Mouse (Mus musculus): ENCODE results near the gene Polr3h.

The Polr3h gene

DNA sequence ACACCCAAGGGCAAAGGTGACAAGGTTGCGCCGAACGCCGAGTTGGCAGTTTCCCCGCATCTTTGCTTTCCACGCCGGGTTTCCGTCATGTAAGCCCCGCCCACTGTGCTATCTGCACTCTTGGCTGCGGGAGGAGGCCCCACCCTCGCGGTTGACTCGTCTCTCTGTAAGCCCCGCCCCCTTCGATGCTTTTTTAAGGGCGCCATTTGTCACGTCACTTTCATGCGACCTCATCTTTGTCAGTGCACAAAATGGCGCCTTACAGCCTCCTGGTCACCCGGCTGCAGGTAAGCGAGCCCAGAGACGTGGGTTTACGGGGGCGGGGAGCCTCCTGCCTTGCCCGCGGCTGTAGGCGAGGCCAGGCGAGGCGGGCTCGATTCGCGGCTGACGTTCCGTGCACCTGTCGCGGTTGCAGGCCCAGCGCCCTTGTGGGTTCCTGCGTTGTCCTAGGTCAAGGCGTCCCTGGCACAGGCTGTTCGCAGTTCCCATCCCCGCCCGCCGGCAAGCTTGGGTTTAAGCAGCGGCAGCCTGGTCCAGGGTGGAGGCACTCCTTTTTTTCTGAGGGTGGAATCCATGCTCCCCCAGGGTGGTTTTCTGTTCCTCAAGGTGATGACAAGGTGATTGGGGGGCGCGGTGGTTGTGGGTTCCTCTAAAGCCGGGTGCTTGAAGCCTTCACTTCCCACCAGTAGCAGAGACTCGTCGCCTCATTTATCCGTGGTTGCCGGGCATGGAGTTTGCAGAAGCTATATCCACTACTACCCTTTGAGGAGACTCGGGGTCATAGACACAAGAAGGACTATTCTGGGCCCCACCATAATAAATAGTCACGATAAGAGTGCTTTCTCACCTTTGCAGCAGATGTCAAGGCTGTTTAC is 53.5 kb downstream of the Polr3h start, which contains the start of gene Aco2:
Aco2 (plus strand) TSS at position 48 of the 875 bp plus-strand sequence.
- peak; percentile 99 for DNase-seq (ENCODE audit: low spot score)

DNA sequence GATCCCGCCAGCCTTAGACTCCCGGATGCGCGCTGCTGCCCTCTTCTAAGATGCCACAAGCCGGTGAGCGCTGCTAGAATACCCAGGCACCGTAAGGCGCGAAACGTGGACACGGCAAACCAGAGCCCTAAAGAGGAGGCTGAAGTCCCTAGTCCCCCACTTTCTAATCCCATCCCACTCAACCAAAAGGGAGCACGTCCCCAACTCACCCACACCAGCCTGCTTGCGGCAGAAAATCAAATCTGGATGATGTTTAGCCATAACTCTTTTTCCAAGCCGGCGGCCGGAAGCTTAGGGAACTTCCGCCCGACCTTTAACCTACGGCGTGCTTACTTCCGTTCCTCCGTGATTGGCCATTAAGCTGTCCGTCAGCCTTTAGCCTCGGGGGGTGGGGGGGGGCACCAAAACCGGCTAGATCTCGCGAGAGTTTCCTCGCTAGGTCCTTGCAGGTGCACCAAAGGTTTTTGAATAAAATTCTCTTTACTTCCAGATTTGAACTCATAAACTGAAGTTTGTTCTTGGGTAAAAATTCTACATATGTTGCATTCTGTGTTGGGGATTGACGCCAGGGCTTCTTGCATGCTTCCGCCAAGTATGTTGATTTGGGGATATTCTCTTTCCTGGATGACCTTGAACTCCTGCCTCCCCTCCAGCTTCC is 54.3 kb downstream of the Polr3h start, which contains the start of gene Phf5a:
Phf5a (minus strand) TSS at position 308 of the 658 bp plus-strand sequence.
- peak; percentile 96 for DNase-seq (ENCODE audit: low spot score)

GRCm38 (mm10) chr15:81869985-81870384 is 56.1 kb downstream of the Polr3h start:
- DNase-seq (ENCODE audit: low spot score) = no peak

DNA sequence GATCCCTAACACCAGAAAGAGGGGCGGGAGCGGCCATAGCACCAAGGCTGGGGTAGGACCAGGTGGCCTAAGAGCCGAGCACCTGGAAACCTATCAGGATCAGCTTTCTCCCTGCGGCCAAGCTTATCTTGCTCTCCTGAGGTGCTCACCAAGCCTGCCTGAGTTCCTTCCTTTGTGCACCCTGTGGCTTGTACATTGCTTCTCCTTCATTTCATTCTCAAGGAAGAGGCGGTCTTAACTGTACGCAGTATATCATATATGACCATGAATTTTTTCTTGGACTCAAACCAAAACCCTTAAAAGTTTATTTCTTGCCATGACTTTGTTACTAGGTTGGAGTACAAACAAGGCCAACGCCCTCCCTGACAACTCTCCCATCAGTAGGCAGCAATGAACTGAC is 61.8 kb downstream of the Polr3h start:
- no peak for DNase-seq (ENCODE audit: low spot score)

- DNase-seq (ENCODE audit: low spot score) = no peak
These were observed 65.4 kb downstream of the Polr3h start for GRCm38 (mm10) chr15:81860471-81861135.

DNA sequence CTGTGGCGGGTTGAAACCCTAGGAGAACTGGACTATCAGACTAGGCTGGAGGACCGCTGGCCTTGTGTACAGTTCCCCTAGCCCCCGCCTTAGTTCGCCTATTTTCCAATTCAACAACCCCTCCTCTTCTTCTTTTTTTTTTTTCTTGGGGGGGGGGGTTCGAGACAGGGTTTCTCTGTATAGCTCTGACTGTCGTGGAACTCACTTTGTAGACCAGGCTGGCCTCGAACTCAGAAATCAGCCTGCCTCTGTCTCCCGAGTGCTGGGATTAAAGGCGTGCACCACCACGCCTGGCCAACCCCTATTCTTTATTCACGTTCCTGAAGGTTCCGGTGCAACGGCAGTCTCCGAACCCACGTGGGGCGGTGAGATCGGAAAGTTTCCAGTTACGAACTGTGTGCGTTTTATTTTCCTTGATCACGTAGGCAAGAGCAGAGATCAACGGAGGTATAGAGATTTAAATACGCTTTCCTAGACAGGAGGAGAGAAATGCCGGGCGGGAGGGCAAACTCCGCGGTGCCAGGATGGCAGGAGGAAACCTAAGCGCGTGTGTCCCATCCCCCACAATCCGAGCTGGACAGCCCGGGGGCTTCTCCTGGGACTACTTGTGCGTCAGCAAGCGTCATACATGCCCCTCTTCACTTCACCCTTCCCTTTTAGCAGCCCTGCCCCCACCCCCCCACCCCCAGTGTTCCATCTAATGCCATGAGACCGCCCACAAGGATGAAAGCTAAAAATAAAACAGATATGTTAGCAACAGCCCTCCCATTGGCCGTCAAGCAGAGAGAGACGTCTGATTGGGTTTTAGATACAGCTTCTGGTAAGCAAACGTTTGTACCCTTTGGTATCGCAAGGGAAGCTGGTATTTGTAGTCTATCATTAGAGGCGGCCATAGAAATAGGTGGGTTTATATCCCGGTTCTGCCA is 66.4 kb downstream of the Polr3h start:
- DNase-seq (ENCODE audit: low spot score) = peak; percentile 71

DNA sequence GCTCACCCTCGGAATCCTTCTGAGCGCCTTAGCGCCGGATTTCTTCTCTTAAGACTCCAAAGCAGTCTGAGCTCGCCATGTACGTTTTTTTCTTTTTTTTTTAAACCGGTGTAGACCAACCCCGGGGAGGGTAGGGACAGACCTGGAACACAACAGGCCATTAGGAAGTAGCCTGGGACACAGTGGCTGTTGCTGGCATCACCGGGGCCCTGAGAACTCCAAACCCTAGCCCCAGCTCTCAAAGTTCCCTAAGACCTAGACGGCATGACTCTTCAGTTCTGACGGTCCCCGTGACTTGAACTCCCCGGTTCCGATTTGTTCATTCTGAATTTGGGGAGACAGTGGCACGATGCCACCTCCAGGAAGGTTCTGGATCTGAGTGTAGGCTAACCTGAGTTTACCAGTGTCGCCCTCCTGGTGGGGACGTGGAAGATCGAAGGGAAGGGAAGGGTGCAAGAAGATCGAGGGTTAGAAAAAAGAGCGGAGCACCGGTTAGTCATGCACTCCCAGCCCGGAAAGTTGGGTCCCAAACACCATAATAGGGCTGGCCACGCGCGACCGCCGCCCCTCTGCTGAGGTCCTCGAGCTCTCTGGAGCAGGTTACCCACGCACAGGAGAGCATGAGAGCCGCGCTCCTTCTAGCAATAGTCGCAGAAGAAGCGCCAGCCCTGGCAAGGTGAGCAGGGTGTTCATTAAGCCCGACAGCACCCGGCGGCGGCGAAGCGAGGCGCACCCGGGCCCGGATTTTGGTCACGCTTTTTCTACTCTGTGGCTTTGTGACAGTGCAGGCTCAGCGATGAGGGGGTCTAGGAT is 67.3 kb downstream of the Polr3h start, which contains the start of gene Tob2:
Tob2 (minus strand) TSS at position 280 of the 813 bp plus-strand sequence.
- peak; percentile 55 for DNase-seq (ENCODE audit: low spot score)

- peak; percentile 89 for DNase-seq (ENCODE audit: low spot score)
These were observed 67.9 kb downstream of the Polr3h start for GRCm38 (mm10) chr15:81858138-81858516.

- no peak for DNase-seq (ENCODE audit: low spot score)
These were observed 68.3 kb downstream of the Polr3h start for GRCm38 (mm10) chr15:81857724-81858116.

- peak; percentile 54 for DNase-seq (ENCODE audit: low spot score)
These were observed 68.9 kb downstream of the Polr3h start for GRCm38 (mm10) chr15:81856938-81857723.

DNA sequence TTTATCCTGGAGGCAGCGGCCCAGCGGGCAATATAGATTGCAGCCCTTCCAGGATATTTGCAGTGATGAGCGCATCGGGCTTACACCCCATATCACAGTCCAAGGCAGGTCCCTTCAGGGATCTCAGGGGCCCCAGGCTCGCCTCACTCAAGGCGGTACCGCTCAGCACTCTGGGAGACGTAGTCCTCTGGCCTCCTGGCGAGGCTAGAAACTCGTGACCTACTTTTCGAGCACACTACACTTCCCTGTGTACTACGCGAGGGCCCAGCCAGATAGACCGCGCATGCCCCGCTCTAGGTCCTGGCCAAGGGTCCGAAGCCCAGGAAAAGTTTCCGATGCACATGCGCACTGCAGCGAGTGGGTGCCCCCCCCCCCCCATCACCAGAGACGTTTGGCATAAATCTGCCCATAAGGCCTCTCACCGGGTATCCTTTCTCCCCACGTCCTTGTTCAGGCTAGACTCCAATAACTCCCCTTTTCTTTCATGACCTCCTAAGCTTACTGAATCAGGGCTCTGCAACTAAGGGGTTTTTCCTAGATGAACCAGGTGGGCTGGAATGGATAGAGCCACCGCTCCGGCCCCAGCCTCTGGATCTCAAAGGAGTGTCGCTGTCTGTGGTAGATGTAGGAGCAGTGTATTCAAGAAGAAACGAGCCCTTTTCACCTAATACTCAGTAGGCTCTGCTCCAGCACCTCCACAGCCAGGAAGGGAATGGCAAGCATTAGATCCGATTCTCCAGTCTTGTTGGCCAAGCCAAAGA is 69.8 kb downstream of the Polr3h start:
- peak; percentile 91 for DNase-seq (ENCODE audit: low spot score)

DNA sequence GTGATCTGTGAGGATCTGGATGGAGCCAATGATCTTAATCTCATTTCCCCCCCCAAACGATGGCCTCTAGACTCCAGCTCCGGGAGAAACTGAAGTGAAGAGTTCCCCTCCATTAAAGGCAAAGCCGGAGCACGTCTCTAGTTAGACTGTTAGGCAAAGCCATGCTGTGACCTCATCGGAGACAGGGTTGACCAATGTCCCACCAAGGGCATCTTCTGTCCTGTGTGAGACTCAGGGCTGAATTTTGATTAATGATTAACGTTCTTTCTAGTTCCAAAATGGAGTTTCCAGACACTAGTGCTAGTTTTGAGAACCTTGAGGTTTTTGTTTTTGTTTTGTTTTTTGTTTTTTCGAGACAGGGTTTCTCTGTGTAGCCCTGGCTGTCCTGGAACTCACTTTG is 73.0 kb downstream of the Polr3h start:
- no peak for DNase-seq (ENCODE audit: low spot score)

DNA sequence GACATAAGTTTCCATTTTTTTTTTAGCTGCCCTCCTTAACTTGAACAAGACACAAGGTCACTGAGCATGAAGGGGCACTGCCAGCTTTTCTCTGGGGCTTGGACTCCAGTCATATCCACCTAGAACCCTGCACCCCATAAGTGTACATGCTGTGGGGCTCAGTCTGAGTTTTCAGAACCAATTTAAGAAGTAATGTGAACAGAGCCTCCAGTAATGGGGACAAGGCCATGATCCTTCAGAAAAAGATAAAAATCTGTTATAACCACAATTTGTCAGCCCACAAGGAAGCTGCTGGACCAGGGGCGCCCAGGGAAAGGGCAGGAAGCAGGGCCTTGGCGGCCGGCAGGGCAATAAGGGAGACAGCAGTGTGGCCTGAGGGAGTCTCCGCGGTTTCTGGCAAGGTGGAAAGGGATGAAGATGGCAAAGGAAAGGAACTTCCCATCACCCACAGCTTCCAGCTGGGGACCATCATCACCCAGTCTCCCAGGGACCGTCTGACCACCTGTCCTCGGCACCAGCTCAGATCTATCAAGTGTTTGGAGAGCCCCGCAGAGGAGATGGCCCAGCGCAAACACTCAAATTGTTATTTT is 73.5 kb downstream of the Polr3h start:
- no peak for DNase-seq (ENCODE audit: low spot score)

DNA sequence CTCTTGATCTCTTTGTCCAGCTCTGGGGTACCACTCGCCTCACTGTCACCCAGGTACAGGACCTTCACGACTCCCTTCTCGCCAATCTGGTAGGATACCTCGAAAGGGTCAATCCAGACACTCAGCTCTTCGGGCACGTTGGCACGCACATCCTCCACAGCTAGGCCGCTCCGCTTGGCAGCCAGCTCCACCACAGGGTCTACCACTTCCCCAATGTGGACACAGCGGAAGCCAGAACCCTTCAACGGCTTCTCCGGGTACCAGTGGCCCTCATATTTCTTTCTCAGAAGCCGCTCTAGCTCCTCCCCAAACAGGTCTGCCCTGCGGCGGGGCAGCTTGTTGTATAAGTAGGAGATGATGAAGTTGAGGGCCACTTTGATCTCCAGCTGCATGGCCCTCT is 74.7 kb downstream of the Polr3h start:
- DNase-seq (ENCODE audit: low spot score) = no peak

GRCm38 (mm10) chr15:81850718-81851117 is 75.3 kb downstream of the Polr3h start:
- no peak for DNase-seq (ENCODE audit: low spot score)

DNA sequence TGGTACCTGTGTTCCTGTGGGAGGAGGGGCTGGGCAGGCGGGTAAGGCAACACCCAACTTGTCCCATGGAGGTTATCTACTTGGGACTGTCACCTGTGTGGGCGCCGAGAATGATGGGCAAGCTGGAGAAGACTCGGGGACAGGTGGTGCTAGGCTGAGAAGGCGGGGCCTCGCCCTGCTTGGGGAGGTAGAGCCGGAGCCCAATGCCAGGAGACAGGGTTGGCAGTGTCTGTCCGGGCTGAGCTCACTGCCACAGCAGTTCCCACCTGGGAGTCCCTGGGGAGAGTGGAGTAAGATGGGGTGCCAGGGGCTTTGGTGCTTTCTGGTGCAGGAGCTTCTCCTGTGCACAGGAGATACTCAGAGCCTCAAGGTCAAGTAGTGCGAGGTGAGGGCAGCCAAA is 76.9 kb downstream of the Polr3h start:
- DNase-seq (ENCODE audit: low spot score) = no peak

- DNase-seq (ENCODE audit: low spot score) = peak; percentile 83
These were observed 77.7 kb downstream of the Polr3h start for GRCm38 (mm10) chr15:81848301-81848700.

GRCm38 (mm10) chr15:81847861-81848260 is 78.2 kb downstream of the Polr3h start:
- no peak for DNase-seq (ENCODE audit: low spot score)

GRCm38 (mm10) chr15:81847161-81847560 is 78.9 kb downstream of the Polr3h start:
- no peak for DNase-seq (ENCODE audit: low spot score)

Measured in adipocyte (in vitro differentiated cells).